Mouse (Mus musculus) kidney, adult 2 months (tissue): Measurements from ENCODE around the gene Dglucy. TPM values are rescaled to one million over a fixed set of nuclear protein-coding genes. Genes with fewer than 3 reads are reported as not detected.
"Not testable (repeated sequence)": the region's sequence is repeated elsewhere in the genome, so short reads cannot be mapped to it uniquely, and the experiment has no call there.

Source experiments
- DNase-seq: peaks from one replicate; pipeline ENCODE4 v3.0.0; 2021
- H3K27ac ChIP-seq: fragments of 200-500 bp; 2 replicates; pipeline ENCODE4 v1.5.1; 2012; ENCODE audit warnings: low read depth, low read length, control low read depth, inconsistent platforms; ENCODE audit not compliant: insufficient read depth
- H3K27me3 ChIP-seq: fragments of 200-500 bp; replicated peaks from 2 replicates; pipeline ENCODE4 v1.6.1; 2012; ENCODE audit warnings: mild to moderate bottlenecking, moderate library complexity, low read length, inconsistent platforms; ENCODE audit not compliant: control insufficient read depth, insufficient read depth
- H3K36me3 ChIP-seq: fragments of 200-500 bp; 2 replicates; pipeline ENCODE4 v1.6.1; 2012; ENCODE audit warnings: mild to moderate bottlenecking, moderate library complexity, low read length, inconsistent platforms; ENCODE audit not compliant: control insufficient read depth, insufficient read depth
- H3K4me1 ChIP-seq: fragments of 200-500 bp; 2 replicates; pipeline ENCODE4 v1.6.1; 2011; ENCODE audit warnings: low read length; ENCODE audit not compliant: control insufficient read depth, insufficient read depth
- H3K4me3 ChIP-seq: fragments of 200-500 bp; 2 replicates; pipeline ENCODE4 v1.5.1; 2011; ENCODE audit warnings: mild to moderate bottlenecking, low read depth, low read length, control low read depth; ENCODE audit not compliant: insufficient read depth
- CTCF ChIP-seq: fragments of 200-500 bp; conservative IDR thresholded peaks from 2 replicates; pipeline ENCODE4 v1.5.1; 2011; ENCODE audit warnings: low read depth, mild to moderate bottlenecking, control low read depth, low read length, moderate library complexity, mixed read lengths; ENCODE audit not compliant: insufficient read depth, insufficient read length
- POLR2A ChIP-seq: fragments of 200-500 bp; IDR thresholded peaks from one replicate; pipeline ENCODE4 v1.6.1; 2011; ENCODE audit warnings: low read depth, low read length, control low read depth
- WGBS: fragments of 180-500 bp; shearing (Covaris S2); methylation state at CpG from one replicate; pipeline ENCODE4 v1.1.7; 2018; 5-methylcytosine and 5-hydroxymethylcytosine counted together
- polyA plus RNA-seq: library from polyadenylated mRNA; depleted of rRNA; stranded (reverse); fragments of >200 nt; gene quantifications from 2 replicates; pipeline ENCODE4 v1.2.3, GENCODE M21; 2012

The Dglucy gene
- polyA plus RNA-seq, 1 experiment: 88.1 TPM

GRCm38 (mm10) chr12:100781428-100782120, 2.7 kb downstream of the Dglucy start:
- H3K36me3 ChIP-seq: no peaks in the 10 kb centered on the region
- no peak for DNase-seq
- TF ChIP-seq POLR2A (no peak), CTCF (no peak)
- WGBS: 88% methylated on average over 13 of the region's 13 CpGs
- H3K27me3 ChIP-seq: no peaks in the 10 kb centered on the region
- peaks cover 19% of the 10 kb centered on the region for H3K4me1 ChIP-seq
- H3K4me3 ChIP-seq: no peak overlapping the region
- no peak overlapping the region for H3K27ac ChIP-seq

- Histone ChIP-seq H3K4me1 (peaks cover 10% of the 10 kb centered on the region; the same call in 1 of the 2 replicates), H3K27me3 (no peaks in the 10 kb centered on the region), H3K27ac (no peak overlapping the region), H3K36me3 (no peaks in the 10 kb centered on the region), H3K4me3 (no peak overlapping the region)
- WGBS: 68% methylated on average over 2 of the region's 2 CpGs
- no peak for DNase-seq
- no peak for TF ChIP-seq POLR2A
- TF ChIP-seq CTCF: no peak
These were observed 5.3 kb downstream of the Dglucy start for GRCm38 (mm10) chr12:100784152-100784551.

GRCm38 (mm10) chr12:100785344-100785743, 6.5 kb downstream of the Dglucy start:
- TF ChIP-seq POLR2A: no peak
- no peak for TF ChIP-seq CTCF
- H3K4me1 ChIP-seq: peaks cover 5% of the 10 kb centered on the region; the same call in 1 of the 2 replicates
- no peaks in the 10 kb centered on the region for H3K27me3 ChIP-seq
- WGBS: 43% methylated on average over 7 of the region's 7 CpGs
- no peak overlapping the region for H3K4me3 ChIP-seq
- peak; percentile 45 for DNase-seq
- H3K36me3 ChIP-seq: no peaks in the 10 kb centered on the region
- no peak overlapping the region for H3K27ac ChIP-seq

- Histone ChIP-seq H3K4me1 (peaks cover 16% of the 10 kb centered on the region), H3K4me3 (no peak overlapping the region), H3K27me3 (no peaks in the 10 kb centered on the region), H3K36me3 (no peaks in the 10 kb centered on the region), H3K27ac (peak overlapping the region; percentile 49)
- 24% methylated on average over 3 of the region's 3 CpGs for WGBS
- peak; percentile 93 for DNase-seq
- TF ChIP-seq POLR2A (no peak), CTCF (no peak)
These were observed 11.2 kb downstream of the Dglucy start for GRCm38 (mm10) chr12:100789981-100790550.

GRCm38 (mm10) chr12:100791425-100791824, 12.6 kb downstream of the Dglucy start:
- no peaks in the 10 kb centered on the region for H3K27me3 ChIP-seq
- no peaks in the 10 kb centered on the region for H3K36me3 ChIP-seq
- peaks cover 16% of the 10 kb centered on the region for H3K4me1 ChIP-seq
- TF ChIP-seq CTCF (no peak), POLR2A (no peak)
- no peak overlapping the region for H3K4me3 ChIP-seq
- DNase-seq: no peak
- WGBS: 84% methylated on average over 6 of the region's 6 CpGs
- no peak overlapping the region for H3K27ac ChIP-seq

- Histone ChIP-seq H3K4me3 (no peak overlapping the region), H3K27ac (peak overlapping the region; percentile 20; the same call in 1 of the 2 replicates), H3K4me1 (peaks cover 14% of the 10 kb centered on the region), H3K27me3 (no peaks in the 10 kb centered on the region), H3K36me3 (no peaks in the 10 kb centered on the region; the same call in 1 of the 2 replicates)
- peak; percentile 71 for DNase-seq
- 34% methylated on average over 7 of the region's 7 CpGs for WGBS
- TF ChIP-seq POLR2A (no peak), CTCF (no peak)
These were observed 15.8 kb downstream of the Dglucy start for GRCm38 (mm10) chr12:100794450-100795230.

GRCm38 (mm10) chr12:100795390-100796036, 16.7 kb downstream of the Dglucy start:
- H3K4me3 ChIP-seq: no peak overlapping the region
- no peak overlapping the region for H3K27ac ChIP-seq
- H3K27me3 ChIP-seq: no peaks in the 10 kb centered on the region
- peaks cover 12% of the 10 kb centered on the region for H3K4me1 ChIP-seq
- H3K36me3 ChIP-seq: no peaks in the 10 kb centered on the region; the same call in 1 of the 2 replicates
- TF ChIP-seq CTCF (no peak), POLR2A (no peak)
- 60% methylated on average over 7 of the region's 7 CpGs for WGBS
- DNase-seq: peak; percentile 69

- WGBS: 94% methylated on average over 19 of the region's 19 CpGs
- DNase-seq, H3K27ac ChIP-seq: not testable (repeated sequence)
These were observed 24.5 kb downstream of the Dglucy start for GRCm38 (mm10) chr12:100803391-100803790.

More at GRCm38 (mm10) chr12:100803391-100803790, 24.5 kb downstream of the Dglucy start:
- H3K27me3 ChIP-seq, H3K4me1 ChIP-seq, H3K36me3 ChIP-seq, H3K4me3 ChIP-seq: not testable (repeated sequence)
